Mouse (Mus musculus) heart, embryonic 14.5 days (tissue): Measurements from ENCODE around the gene Cd300e. TPM values are rescaled to one million over a fixed set of nuclear protein-coding genes. Genes with fewer than 3 reads are reported as not detected.

Experiments used
- ATAC-seq: fragments of 200-750 bp; cut with Nextera tagmentation; 2 replicates; pipeline ENCODE4 v1.8.0; 2017; ENCODE audit warnings: low read depth, moderate TSS enrichment; ENCODE audit not compliant: insufficient number of reproducible peaks, insufficient read depth, low FRiP score
- H3K27ac ChIP-seq, 2 experiments: fragments of 200-500 bp in 1 of 2; fragments of 300-500 bp in 1 of 2; sonication (generic) in 1 of 2; replicated peaks in 1 of 2; 2 replicates each; pipeline ENCODE4 v1.5.1; 2012 to 2014; ENCODE audit warnings: low read depth in 2 of 2, low read length in 2 of 2, control low read depth in 1 of 2, mild to moderate bottlenecking in 1 of 2, mixed read lengths in 1 of 2; ENCODE audit not compliant: control insufficient read depth in 1 of 2, insufficient read depth in 1 of 2
- H3K27me3 ChIP-seq: fragments of 300-500 bp; sonication (generic); 2 replicates; pipeline ENCODE4 v1.6.1; 2014; ENCODE audit warnings: mild to moderate bottlenecking, low read length, control low read depth; ENCODE audit not compliant: control insufficient read depth, insufficient read depth
- H3K36me3 ChIP-seq: fragments of 300-500 bp; sonication (generic); 2 replicates; pipeline ENCODE4 v1.6.1; 2014; ENCODE audit warnings: mild to moderate bottlenecking, control low read depth, low read length, mixed read lengths; ENCODE audit not compliant: control insufficient read depth, insufficient read depth
- H3K4me1 ChIP-seq, 2 experiments: fragments of 200-500 bp in 1 of 2; fragments of 300-500 bp in 1 of 2; sonication (generic) in 1 of 2; 2 replicates each; pipeline ENCODE4 v1.6.1; 2012 to 2014; ENCODE audit warnings: low read length in 2 of 2, control low read depth in 1 of 2, mixed read lengths in 1 of 2; ENCODE audit not compliant: control insufficient read depth in 2 of 2, insufficient read depth in 2 of 2
- H3K4me2 ChIP-seq: fragments of 300-500 bp; sonication (generic); 2 replicates; pipeline ENCODE4 v1.6.1; 2014; ENCODE audit warnings: mild to moderate bottlenecking, low read length
- H3K4me3 ChIP-seq, 2 experiments: fragments of 200-500 bp in 1 of 2; fragments of 300-500 bp in 1 of 2; sonication (generic) in 1 of 2; 2 replicates each; pipeline ENCODE4 v1.5.1; 2012 to 2014; ENCODE audit warnings: low read length in 2 of 2, mild to moderate bottlenecking in 2 of 2, control low read depth in 1 of 2, low read depth in 1 of 2, moderate library complexity in 1 of 2; ENCODE audit not compliant: control insufficient read depth in 1 of 2, insufficient read depth in 1 of 2
- H3K9ac ChIP-seq: fragments of 300-500 bp; sonication (generic); 2 replicates; pipeline ENCODE4 v1.6.1; 2014; ENCODE audit warnings: mild to moderate bottlenecking, low read length
- H3K9me3 ChIP-seq: fragments of 300-500 bp; sonication (generic); 2 replicates; pipeline ENCODE4 v1.6.1; 2016; ENCODE audit warnings: low read length, control low read depth; ENCODE audit not compliant: control insufficient read depth
- WGBS: fragments of 180-500 bp; shearing (Covaris S2); extraction: QIAGEN DNeasy Blood & Tissue Kit; methylation state at CpG from one replicate; pipeline ENCODE4 v1.1.7; 2014; 5-methylcytosine and 5-hydroxymethylcytosine counted together
- polyA plus RNA-seq: library from polyadenylated mRNA; unstranded; fragments of >200 nt; fragmentation: Nextera tagmentation; extraction: Ambion mirVana; gene quantifications from 2 replicates; pipeline ENCODE4 v1.2.1, GENCODE M21; 2014

Gene Cd300e
- polyA plus RNA-seq, 1 experiment from 2014 or later, result not detected

- no peak overlapping the region for H3K4me2 ChIP-seq
- no peak overlapping the region for H3K27ac ChIP-seq
- H3K9me3 ChIP-seq, result peaks cover 3% of the 10 kb centered on the region; the same call in 1 of the 2 replicates
- no peaks in the 10 kb centered on the region for H3K27me3 ChIP-seq
- no peak overlapping the region for H3K4me3 ChIP-seq
- H3K36me3 ChIP-seq, result no peaks in the 10 kb centered on the region
- no peak for ATAC-seq
- H3K4me1 ChIP-seq, result no peaks in the 10 kb centered on the region
- 93% methylated on average over 9 of the region's 9 CpGs for WGBS
- no peak overlapping the region for H3K9ac ChIP-seq
Observed at GRCm38 (mm10) chr11:115102116-115102515, 40.1 kb upstream of the Cd300e start.

DNA sequence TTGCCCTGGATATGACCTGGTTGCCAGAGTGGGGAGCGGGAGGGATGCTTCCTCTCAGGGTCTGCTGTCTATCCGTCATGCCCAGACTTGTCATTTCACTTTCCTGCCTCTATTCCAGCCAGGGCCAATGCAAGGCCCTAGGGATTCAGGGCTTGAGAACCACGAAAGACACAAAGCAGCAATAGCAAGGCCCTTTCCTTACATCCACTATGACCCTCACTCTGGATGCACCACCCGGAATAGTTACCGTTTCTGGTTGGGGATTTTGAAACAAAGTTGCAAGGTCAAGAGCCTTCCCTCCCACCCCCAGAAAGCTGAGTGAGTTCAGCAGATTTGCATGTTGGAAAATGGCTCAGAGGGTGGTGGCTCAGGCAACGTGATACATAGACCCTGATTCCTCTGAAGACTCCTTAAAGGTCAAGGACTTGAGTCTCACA, 39.7 kb upstream of the Cd300e start:
- Histone ChIP-seq H3K4me1 (no peaks in the 10 kb centered on the region), H3K36me3 (no peaks in the 10 kb centered on the region), H3K9ac (no peak overlapping the region), H3K27ac (no peak overlapping the region), H3K9me3 (peaks cover 3% of the 10 kb centered on the region; the same call in 1 of the 2 replicates), H3K4me2 (no peak overlapping the region), H3K27me3 (no peaks in the 10 kb centered on the region), H3K4me3 (no peak overlapping the region)
- no peak for ATAC-seq
- WGBS, result 49% methylated on average over 6 of the region's 6 CpGs

GRCm38 (mm10) chr11:115100741-115101140, 38.8 kb upstream of the Cd300e start:
- no peak for ATAC-seq
- H3K4me3 ChIP-seq, result no peak overlapping the region
- H3K9me3 ChIP-seq, result no peaks in the 10 kb centered on the region
- H3K27ac ChIP-seq, result no peak overlapping the region
- H3K4me1 ChIP-seq, result no peaks in the 10 kb centered on the region
- no peak overlapping the region for H3K9ac ChIP-seq
- no peaks in the 10 kb centered on the region for H3K27me3 ChIP-seq
- H3K4me2 ChIP-seq, result no peak overlapping the region
- WGBS, result 76% methylated on average over 7 of the region's 7 CpGs
- no peaks in the 10 kb centered on the region for H3K36me3 ChIP-seq

GRCm38 (mm10) chr11:115100032-115100621, 38.1 kb upstream of the Cd300e start:
- WGBS, result 74% methylated on average over 5 of the region's 5 CpGs
- no peak for ATAC-seq
- no peak overlapping the region for H3K4me3 ChIP-seq

GRCm38 (mm10) chr11:115099241-115099840, 37.4 kb upstream of the Cd300e start:
- Histone ChIP-seq H3K4me1 (no peaks in the 10 kb centered on the region), H3K4me3 (no peak overlapping the region), H3K9me3 (no peaks in the 10 kb centered on the region), H3K9ac (no peak overlapping the region), H3K4me2 (no peak overlapping the region), H3K27me3 (no peaks in the 10 kb centered on the region), H3K36me3 (no peaks in the 10 kb centered on the region), H3K27ac (no peak overlapping the region)
- 46% methylated on average over 16 of the region's 16 CpGs for WGBS
- ATAC-seq, result no peak

More at GRCm38 (mm10) chr11:115100032-115100621, 38.1 kb upstream of the Cd300e start:
- Histone ChIP-seq H3K27ac (no peak overlapping the region), H3K4me1 (no peaks in the 10 kb centered on the region), H3K9ac (no peak overlapping the region), H3K27me3 (no peaks in the 10 kb centered on the region), H3K9me3 (no peaks in the 10 kb centered on the region), H3K4me2 (no peak overlapping the region), H3K36me3 (no peaks in the 10 kb centered on the region)

DNA sequence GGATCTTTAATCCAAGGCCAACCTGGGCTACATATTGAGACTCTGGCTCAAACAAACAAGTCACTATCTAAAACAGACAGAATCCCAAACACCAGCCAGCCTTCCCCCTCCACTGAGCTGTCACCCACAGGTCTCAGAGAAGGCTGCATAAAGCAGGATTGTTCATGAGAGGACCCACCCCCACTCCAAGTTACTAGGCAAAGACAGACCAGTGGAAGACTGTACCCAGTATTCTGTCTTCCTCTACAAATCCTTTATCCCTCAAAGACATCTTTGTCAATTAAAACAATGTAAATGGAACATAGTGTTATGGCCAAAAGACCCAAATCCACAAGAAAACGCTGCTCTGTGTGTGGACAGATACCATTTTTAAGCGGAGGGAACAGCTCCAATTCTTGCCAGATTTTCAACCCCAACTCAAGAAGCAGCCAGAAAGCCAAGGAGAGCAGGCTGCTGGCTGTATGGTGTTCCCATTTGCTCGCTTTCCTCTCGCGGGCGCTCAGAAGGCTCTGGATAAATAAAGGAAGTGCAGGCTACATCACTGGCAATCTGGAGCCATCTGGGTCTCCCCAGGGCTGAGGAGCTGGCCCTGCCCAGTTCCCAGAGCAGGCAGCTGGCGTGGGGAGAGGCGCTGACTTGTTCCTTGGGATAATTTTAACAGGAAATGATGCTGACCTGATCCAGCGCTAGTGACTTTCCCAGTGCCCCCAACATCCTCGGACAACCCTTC, 36.4 kb upstream of the Cd300e start:
- 46% methylated on average over 10 of the region's 10 CpGs for WGBS
- H3K9ac ChIP-seq, result no peak overlapping the region
- no peak overlapping the region for H3K4me2 ChIP-seq
- H3K9me3 ChIP-seq, result peaks cover 2% of the 10 kb centered on the region
- no peak overlapping the region for H3K4me3 ChIP-seq
- H3K36me3 ChIP-seq, result no peaks in the 10 kb centered on the region
- no peaks in the 10 kb centered on the region for H3K4me1 ChIP-seq
- H3K27ac ChIP-seq, result no peak overlapping the region
- ATAC-seq, result no peak
- H3K27me3 ChIP-seq, result peaks cover under 1% of the 10 kb centered on the region; the same call in 1 of the 2 replicates

DNA sequence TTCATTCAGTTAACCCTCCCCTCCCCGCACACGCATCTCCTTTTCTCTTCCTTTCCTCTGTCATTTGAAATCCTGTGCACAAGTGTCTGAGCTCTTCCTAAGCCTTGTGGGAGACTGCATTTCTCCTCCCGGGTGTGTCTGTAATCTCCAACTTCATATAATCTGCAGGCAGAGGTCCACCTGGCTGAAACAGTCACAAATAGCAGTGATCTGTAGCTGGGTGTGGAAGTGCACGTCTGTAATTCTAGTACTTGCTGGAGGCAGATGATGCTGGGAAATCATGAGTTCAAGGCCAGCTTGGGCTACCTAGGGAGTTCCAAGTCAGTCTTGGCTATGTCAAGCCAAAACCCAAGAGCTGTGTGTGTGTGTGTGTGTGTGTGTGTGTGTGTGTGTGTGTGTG, 30.2 kb upstream of the Cd300e start:
- Histone ChIP-seq H3K9ac (no peak overlapping the region), H3K27ac (no peak overlapping the region), H3K4me2 (no peak overlapping the region), H3K4me3 (no peak overlapping the region), H3K9me3 (peaks cover 5% of the 10 kb centered on the region), H3K27me3 (peaks cover 35% of the 10 kb centered on the region), H3K36me3 (no peaks in the 10 kb centered on the region), H3K4me1 (no peaks in the 10 kb centered on the region; a peak in 1 of 4 replicates)
- 18% methylated on average over 4 of the region's 4 CpGs for WGBS
- ATAC-seq, result no peak
